ENCODE assay signal across 13 mouse cellular contexts in genomic region chr1:67235468-67236217, GRCm38 (mm10).
"Had no signal": no experiment of that assay in that cellular context is flagged by ENCODE, and none has a peak within 500 bp of the region (broad histone marks: within the 10 kb centered on the region; RNA-seq: fewer than 3 reads in every experiment).

No protein-coding gene starts in this region.

- H3K9me3 ChIP-seq: limb, embryonic 12.5 days; liver, embryonic 15.5 days; midbrain, embryonic 10.5 days had no signal

- H3K4me3 ChIP-seq: limb, embryonic 12.5 days; liver, embryonic 15.5 days; midbrain, embryonic 10.5 days had no signal

- H3K4me1 ChIP-seq: liver, embryonic 15.5 days; midbrain, embryonic 10.5 days had no signal

- ATAC-seq: lung, postnatal 0 days had no signal

- H3K9ac ChIP-seq: limb, embryonic 12.5 days; liver, embryonic 15.5 days had no signal

- H3K36me3 ChIP-seq: limb, embryonic 12.5 days; liver, embryonic 15.5 days; midbrain, embryonic 10.5 days had no signal

- DNase-seq: kidney, adult 8-10 months; kidney, postnatal 25 days; layer of hippocampus, adult 9-11 months; layer of hippocampus, postnatal 36 days; liver; lung, adult 2 months; lung, postnatal 36 days; thymus, postnatal 14 days had no signal

- H3K27ac ChIP-seq: limb, embryonic 12.5 days; liver, embryonic 15.5 days; midbrain, embryonic 10.5 days; stomach, postnatal 0 days had no signal

- H3K4me2 ChIP-seq: limb, embryonic 12.5 days; liver, embryonic 15.5 days had no signal

- H3K27me3 ChIP-seq: limb, embryonic 12.5 days; liver, embryonic 15.5 days had no signal
